Mouse (Mus musculus): ENCODE measurements around the gene Gm49395. TPM values are rescaled to one million over a fixed set of nuclear protein-coding genes. Genes with fewer than 3 reads are reported as not detected.

The Gm49395 gene
- polyA plus RNA-seq, 1 experiment from 2014 or later = 1.3 TPM

GRCm38 (mm10) chr13:114987668-114988067 is 114.1 kb downstream of the Gm49395 start:
- Histone ChIP-seq H3K27me3 (ENCODE audit: control insufficient read depth, insufficient read depth, low read length) (no peaks in the 10 kb centered on the region), H3K36me3 (replicated peaks; ENCODE audit: control insufficient read depth, insufficient read depth, low read depth, low read length) (no peaks in the 10 kb centered on the region), H3K9me3 (replicated peaks; ENCODE audit: control insufficient read depth, low read length) (no peaks in the 10 kb centered on the region), H3K4me3 (ENCODE audit: low read depth, low read length) (no peak overlapping the region), H3K4me1 (ENCODE audit: control insufficient read depth, insufficient read depth, low read length) (no peaks in the 10 kb centered on the region), H3K4me2 (ENCODE audit: low read depth, low read length) (no peak overlapping the region), H3K27ac (replicated peaks; ENCODE audit: low read depth, low read length) (no peak overlapping the region), H3K9ac (replicated peaks; ENCODE audit: low read length) (no peak overlapping the region)
- DNase-seq (ENCODE audit: low spot score) (no peak), ATAC-seq (replicated peaks; ENCODE audit: insufficient number of reproducible peaks, low FRiP score, low TSS enrichment, low read depth) (no peak)
- WGBS = 74% methylated on average over 6 of the region's 6 CpGs

GRCm38 (mm10) chr13:114987161-114987560 is 114.6 kb downstream of the Gm49395 start:
- DNase-seq (ENCODE audit: low spot score) = no peak
- no peak overlapping the region for H3K9ac ChIP-seq (replicated peaks; ENCODE audit: low read length)
- no peaks in the 10 kb centered on the region for H3K9me3 ChIP-seq (replicated peaks; ENCODE audit: control insufficient read depth, low read length)
- no peaks in the 10 kb centered on the region for H3K4me1 ChIP-seq (ENCODE audit: control insufficient read depth, insufficient read depth, low read length)
- no peak overlapping the region for H3K4me3 ChIP-seq (ENCODE audit: low read depth, low read length)
- H3K36me3 ChIP-seq (replicated peaks; ENCODE audit: control insufficient read depth, insufficient read depth, low read depth, low read length) = no peaks in the 10 kb centered on the region
- 78% methylated on average over 2 of the region's 2 CpGs for WGBS
- no peaks in the 10 kb centered on the region for H3K27me3 ChIP-seq (ENCODE audit: control insufficient read depth, insufficient read depth, low read length)
- no peak for ATAC-seq (replicated peaks; ENCODE audit: insufficient number of reproducible peaks, low FRiP score, low TSS enrichment, low read depth)
- no peak overlapping the region for H3K27ac ChIP-seq (replicated peaks; ENCODE audit: low read depth, low read length)
- no peak overlapping the region for H3K4me2 ChIP-seq (ENCODE audit: low read depth, low read length)

Other genes with a start within 250 kb of the Gm49395 start
- gene Itga2, start 169.8 kb downstream of the Gm49395 start, polyA plus RNA-seq (2014; fragmentation: Nextera tagmentation; extraction: Ambion mirVana) = 0.79 and 0.85 TPM in 2 replicates
- 7.6 and 9.4 TPM in 2 replicates for gene Pelo, start 11.7 kb downstream of the Gm49395 start, polyA plus RNA-seq (2014; fragmentation: Nextera tagmentation; extraction: Ambion mirVana)
- 2.6 and 4.2 TPM in 2 replicates for gene Itga1, start within 50 bp of the Gm49395 start, polyA plus RNA-seq (2014; fragmentation: Nextera tagmentation; extraction: Ambion mirVana)

Data from embryonic facial prominence, embryonic 11.5 days (tissue).